Mouse (Mus musculus): ENCODE data around the gene Gm12830. TPM values are rescaled to one million over a fixed set of nuclear protein-coding genes. Genes with fewer than 3 reads are reported as not detected.

Gene Gm12830
- polyA plus RNA-seq, 1 experiment from 2014 or later = not detected

DNA sequence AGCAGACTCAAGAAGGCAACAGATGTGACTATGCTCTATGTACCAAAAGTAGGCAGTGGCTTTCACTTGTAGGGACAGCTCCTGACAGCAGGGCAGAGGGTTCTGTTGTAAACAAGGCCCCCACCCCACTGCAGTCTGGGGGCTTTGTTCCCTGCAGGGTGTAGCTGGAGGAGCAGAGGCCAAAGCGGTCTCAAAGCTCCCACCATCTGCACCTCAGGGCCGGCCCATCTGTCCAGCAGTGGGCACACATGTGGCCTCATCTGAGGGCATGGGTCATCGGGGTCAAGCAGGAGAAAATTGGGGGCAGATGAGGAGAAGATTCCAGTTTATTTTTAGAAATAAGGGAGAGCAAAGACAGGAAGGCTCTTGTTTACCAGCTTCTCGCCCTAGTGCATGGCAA is 32.7 kb upstream of the Gm12830 start:
- ATAC-seq (ENCODE audit: low read depth) = no peak
- WGBS = 46% methylated on average over 4 of the region's 4 CpGs

GRCm38 (mm10) chr4:114791650-114792049 is 29.9 kb upstream of the Gm12830 start:
- no peak overlapping the region for H3K27ac ChIP-seq (ENCODE audit: low read depth, low read length)
- 73% methylated on average over 9 of the region's 9 CpGs for WGBS
- ATAC-seq (ENCODE audit: low read depth) = no peak
- no peak overlapping the region for H3K9ac ChIP-seq (replicated peaks; ENCODE audit: low read depth, low read length)
- H3K4me3 ChIP-seq (ENCODE audit: low read depth, low read length) = no peak overlapping the region
- no peaks in the 10 kb centered on the region for H3K27me3 ChIP-seq (ENCODE audit: control insufficient read depth, insufficient read depth, low read length)
- no peaks in the 10 kb centered on the region for H3K9me3 ChIP-seq (ENCODE audit: control insufficient read depth, low read length)
- no peak overlapping the region for H3K4me2 ChIP-seq (ENCODE audit: low read depth, low read length)
- no peaks in the 10 kb centered on the region for H3K4me1 ChIP-seq (ENCODE audit: control insufficient read depth, insufficient read depth, low read length)
- no peaks in the 10 kb centered on the region for H3K36me3 ChIP-seq (ENCODE audit: control insufficient read depth, insufficient read depth, low read length)

More for the DNA sequence above, 32.7 kb upstream of the Gm12830 start:
- Histone ChIP-seq H3K9ac (replicated peaks; ENCODE audit: low read depth, low read length) (no peak overlapping the region), H3K4me3 (ENCODE audit: low read depth, low read length) (no peak overlapping the region), H3K27ac (ENCODE audit: low read depth, low read length) (no peak overlapping the region), H3K4me2 (ENCODE audit: low read depth, low read length) (no peak overlapping the region), H3K4me1 (ENCODE audit: control insufficient read depth, insufficient read depth, low read length) (no peaks in the 10 kb centered on the region), H3K27me3 (ENCODE audit: control insufficient read depth, insufficient read depth, low read length) (no peaks in the 10 kb centered on the region), H3K9me3 (ENCODE audit: control insufficient read depth, low read length) (no peaks in the 10 kb centered on the region), H3K36me3 (ENCODE audit: control insufficient read depth, insufficient read depth, low read length) (no peaks in the 10 kb centered on the region)

DNA sequence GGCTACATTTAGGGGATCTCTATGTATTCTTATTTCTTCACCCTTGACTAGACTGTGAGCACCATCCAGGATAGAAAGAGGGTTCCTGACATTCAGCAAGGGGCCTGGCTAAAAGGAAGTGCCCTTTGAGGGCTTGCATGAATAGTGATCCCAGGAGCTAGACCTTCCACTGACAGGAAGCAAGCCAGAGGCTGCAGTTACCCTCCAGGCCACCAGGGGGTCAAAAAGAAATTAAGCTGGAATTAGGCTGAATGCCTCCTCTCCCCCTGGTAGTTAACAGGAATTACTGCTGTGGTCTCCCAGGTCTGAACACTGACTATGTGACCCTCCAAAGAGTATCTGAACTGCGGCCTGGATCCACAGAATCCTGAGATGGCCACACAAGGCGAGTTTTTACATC is 27.7 kb upstream of the Gm12830 start:
- Histone ChIP-seq H3K4me3 (ENCODE audit: low read depth, low read length) (no peak overlapping the region), H3K27me3 (ENCODE audit: control insufficient read depth, insufficient read depth, low read length) (no peaks in the 10 kb centered on the region), H3K4me1 (ENCODE audit: control insufficient read depth, insufficient read depth, low read length) (peaks cover 5% of the 10 kb centered on the region; the same call in 1 of the 2 replicates), H3K36me3 (ENCODE audit: control insufficient read depth, insufficient read depth, low read length) (no peaks in the 10 kb centered on the region), H3K9ac (replicated peaks; ENCODE audit: low read depth, low read length) (no peak overlapping the region), H3K4me2 (ENCODE audit: low read depth, low read length) (no peak overlapping the region), H3K27ac (ENCODE audit: low read depth, low read length) (no peak overlapping the region), H3K9me3 (ENCODE audit: control insufficient read depth, low read length) (no peaks in the 10 kb centered on the region)
- no peak for ATAC-seq (ENCODE audit: low read depth)
- WGBS = 88% methylated on average over 2 of the region's 2 CpGs

DNA sequence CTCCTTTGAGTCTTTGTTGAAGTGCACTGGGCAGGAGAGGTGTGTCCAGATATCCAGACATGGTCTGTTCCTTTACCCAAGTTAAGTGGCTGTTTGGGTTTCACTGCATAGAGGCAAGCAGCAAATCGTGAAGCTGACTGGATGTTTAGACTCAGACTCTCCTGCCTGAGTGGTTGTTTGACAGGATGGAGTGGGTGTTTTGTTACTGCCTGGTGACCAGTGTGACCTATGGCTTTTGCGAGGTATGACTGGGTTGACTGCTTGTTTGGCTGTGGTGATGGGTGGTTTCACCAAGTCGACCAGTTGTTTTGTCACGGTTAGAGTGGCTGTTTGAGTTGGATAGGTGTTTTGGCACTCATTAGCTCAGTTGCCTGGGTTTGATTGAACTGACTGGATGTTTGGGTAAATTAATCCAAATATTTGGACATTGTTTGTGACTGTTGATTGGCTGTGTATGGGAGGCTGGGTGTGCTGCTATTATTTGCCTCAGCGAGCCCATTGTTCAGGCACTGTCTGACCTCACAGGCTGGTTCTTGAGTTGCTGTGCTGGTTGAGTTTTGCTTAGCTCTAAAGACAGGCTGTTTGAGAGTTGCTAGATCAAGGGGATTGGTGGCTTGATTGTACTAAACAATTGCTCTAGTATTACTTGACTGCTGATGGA is 24.1 kb upstream of the Gm12830 start:
- Histone ChIP-seq H3K4me1 (ENCODE audit: control insufficient read depth, insufficient read depth, low read length) (peaks cover 5% of the 10 kb centered on the region; the same call in 1 of the 2 replicates), H3K4me2 (ENCODE audit: low read depth, low read length) (no peak overlapping the region), H3K9me3 (ENCODE audit: control insufficient read depth, low read length) (no peaks in the 10 kb centered on the region), H3K36me3 (ENCODE audit: control insufficient read depth, insufficient read depth, low read length) (no peaks in the 10 kb centered on the region), H3K27ac (ENCODE audit: low read depth, low read length) (no peak overlapping the region), H3K27me3 (ENCODE audit: control insufficient read depth, insufficient read depth, low read length) (no peaks in the 10 kb centered on the region), H3K9ac (replicated peaks; ENCODE audit: low read depth, low read length) (no peak overlapping the region), H3K4me3 (ENCODE audit: low read depth, low read length) (no peak overlapping the region)
- WGBS = 58% methylated on average over 5 of the region's 5 CpGs
- no peak for ATAC-seq (ENCODE audit: low read depth)

DNA sequence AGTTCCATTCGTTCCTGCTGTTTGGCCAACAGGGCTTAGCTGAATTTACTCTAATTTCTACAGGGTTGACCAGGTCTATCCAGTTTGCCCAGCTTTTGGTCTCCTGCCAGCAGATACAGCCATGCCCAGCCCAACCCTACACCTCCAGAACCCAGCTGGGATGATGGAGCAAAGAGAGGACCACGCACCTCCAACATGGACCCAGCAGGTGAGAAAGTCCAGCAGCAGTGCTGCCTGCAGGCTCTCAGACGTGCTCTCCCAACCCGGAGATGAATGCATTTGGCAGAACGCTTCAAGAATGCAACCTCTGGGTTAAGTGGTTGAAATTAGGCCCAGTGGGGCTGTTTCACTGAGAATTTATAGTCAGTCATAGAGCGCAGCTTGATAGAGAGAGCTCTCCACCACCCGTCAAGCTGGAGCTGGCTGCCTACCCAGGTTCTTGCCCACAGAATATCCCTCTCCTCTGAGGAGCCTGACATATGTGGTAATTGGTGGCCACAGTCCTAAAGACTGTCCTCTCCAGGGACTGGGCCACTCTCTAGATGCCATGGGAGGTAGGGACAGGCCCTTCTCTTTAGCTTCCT is 23.4 kb upstream of the Gm12830 start:
- 43% methylated on average over 7 of the region's 7 CpGs for WGBS
- H3K9me3 ChIP-seq (ENCODE audit: control insufficient read depth, low read length) = no peaks in the 10 kb centered on the region

GRCm38 (mm10) chr4:114804096-114804495 is 17.4 kb upstream of the Gm12830 start:
- Histone ChIP-seq H3K27ac (ENCODE audit: low read depth, low read length) (no peak overlapping the region), H3K27me3 (ENCODE audit: control insufficient read depth, insufficient read depth, low read length) (no peaks in the 10 kb centered on the region), H3K9me3 (ENCODE audit: control insufficient read depth, low read length) (no peaks in the 10 kb centered on the region), H3K4me3 (ENCODE audit: low read depth, low read length) (no peak overlapping the region), H3K4me1 (ENCODE audit: control insufficient read depth, insufficient read depth, low read length) (no peaks in the 10 kb centered on the region), H3K36me3 (ENCODE audit: control insufficient read depth, insufficient read depth, low read length) (no peaks in the 10 kb centered on the region), H3K9ac (replicated peaks; ENCODE audit: low read depth, low read length) (no peak overlapping the region), H3K4me2 (ENCODE audit: low read depth, low read length) (no peak overlapping the region)
- 81% methylated on average over 5 of the region's 5 CpGs for WGBS
- no peak for ATAC-seq (ENCODE audit: low read depth)

More for the DNA sequence above, 23.4 kb upstream of the Gm12830 start:
- no peak overlapping the region for H3K4me2 ChIP-seq (ENCODE audit: low read depth, low read length)
- no peak overlapping the region for H3K9ac ChIP-seq (replicated peaks; ENCODE audit: low read depth, low read length)
- ATAC-seq (ENCODE audit: low read depth) = peak; percentile 69; the same call in 1 of the 2 replicates
- H3K4me3 ChIP-seq (ENCODE audit: low read depth, low read length) = no peak overlapping the region
- H3K27ac ChIP-seq (ENCODE audit: low read depth, low read length) = no peak overlapping the region
- H3K4me1 ChIP-seq (ENCODE audit: control insufficient read depth, insufficient read depth, low read length) = peaks cover 5% of the 10 kb centered on the region; the same call in 1 of the 2 replicates
- H3K27me3 ChIP-seq (ENCODE audit: control insufficient read depth, insufficient read depth, low read length) = no peaks in the 10 kb centered on the region
- H3K36me3 ChIP-seq (ENCODE audit: control insufficient read depth, insufficient read depth, low read length) = no peaks in the 10 kb centered on the region

GRCm38 (mm10) chr4:114818963-114819702 is 2.4 kb upstream of the Gm12830 start:
- Histone ChIP-seq H3K27ac (ENCODE audit: low read depth, low read length) (no peak overlapping the region), H3K4me3 (ENCODE audit: low read depth, low read length) (no peak overlapping the region), H3K9ac (replicated peaks; ENCODE audit: low read depth, low read length) (no peak overlapping the region), H3K9me3 (ENCODE audit: control insufficient read depth, low read length) (no peaks in the 10 kb centered on the region), H3K4me1 (ENCODE audit: control insufficient read depth, insufficient read depth, low read length) (peaks cover 3% of the 10 kb centered on the region; the same call in 1 of the 2 replicates), H3K4me2 (ENCODE audit: low read depth, low read length) (no peak overlapping the region), H3K27me3 (ENCODE audit: control insufficient read depth, insufficient read depth, low read length) (no peaks in the 10 kb centered on the region), H3K36me3 (ENCODE audit: control insufficient read depth, insufficient read depth, low read length) (no peaks in the 10 kb centered on the region)
- WGBS = 12% methylated on average over 9 of the region's 9 CpGs
- ATAC-seq (ENCODE audit: low read depth) = no peak

DNA sequence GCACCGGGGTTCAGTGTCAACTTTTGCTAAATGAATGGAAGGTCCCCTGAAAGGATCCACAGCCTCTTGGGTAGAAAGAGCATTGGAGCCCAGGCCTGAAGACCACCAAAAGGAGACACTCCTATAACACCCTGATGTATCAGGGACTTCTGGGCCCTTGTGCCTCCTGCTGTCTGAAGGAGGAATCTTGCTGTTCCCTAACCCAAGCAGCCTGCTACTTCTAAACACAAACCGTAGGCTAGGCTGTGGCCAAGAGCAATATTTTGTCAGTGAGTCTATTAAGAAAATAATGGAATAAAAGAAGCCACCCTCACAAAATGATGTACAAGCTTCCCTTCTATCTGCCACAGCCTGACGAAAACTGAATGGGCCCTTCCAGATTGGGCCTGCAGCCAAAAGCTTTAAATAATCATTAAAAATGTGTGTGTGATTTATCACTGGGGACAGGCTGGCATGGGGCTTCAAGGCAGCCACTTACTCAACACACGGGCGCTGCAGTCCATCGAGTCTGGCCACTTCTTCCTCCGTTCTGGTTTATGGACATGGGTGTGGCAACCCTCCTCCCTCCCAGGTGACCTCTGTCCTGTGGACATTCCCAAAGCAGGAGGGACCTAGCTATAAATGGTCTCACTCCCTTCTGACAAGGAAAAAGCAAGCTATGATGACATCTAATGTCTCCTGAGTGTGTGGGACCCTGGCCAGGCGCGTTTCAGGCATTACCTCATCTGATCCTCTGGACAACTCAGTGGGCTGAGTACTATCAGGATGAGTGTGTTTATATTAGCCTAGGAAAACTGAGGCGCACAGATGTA is 13.5 kb downstream of the Gm12830 start:
- no peaks in the 10 kb centered on the region for H3K9me3 ChIP-seq (ENCODE audit: control insufficient read depth, low read length)

More for the DNA sequence above, 13.5 kb downstream of the Gm12830 start:
- Histone ChIP-seq H3K36me3 (ENCODE audit: control insufficient read depth, insufficient read depth, low read length) (no peaks in the 10 kb centered on the region), H3K4me2 (ENCODE audit: low read depth, low read length) (no peak overlapping the region), H3K4me1 (ENCODE audit: control insufficient read depth, insufficient read depth, low read length) (no peaks in the 10 kb centered on the region), H3K27me3 (ENCODE audit: control insufficient read depth, insufficient read depth, low read length) (no peaks in the 10 kb centered on the region; the same call in 1 of the 2 replicates), H3K27ac (ENCODE audit: low read depth, low read length) (no peak overlapping the region), H3K9ac (replicated peaks; ENCODE audit: low read depth, low read length) (no peak overlapping the region), H3K4me3 (ENCODE audit: low read depth, low read length) (no peak overlapping the region)
- ATAC-seq (ENCODE audit: low read depth) = no peak
- 61% methylated on average over 10 of the region's 10 CpGs for WGBS

All from neural tube, embryonic 14.5 days (tissue).